Mouse (Mus musculus) MEL (cell line): ENCODE measurements around the gene Bmpr1a. TPM values are rescaled to one million over a fixed set of nuclear protein-coding genes. Genes with fewer than 3 reads are reported as not detected.

Experiments
- DNase-seq: peaks from one replicate; pipeline ENCODE4 v3.0.0; 2011; ENCODE audit warnings: low read depth, low spot score
- H3K27ac ChIP-seq: 2 replicates; pipeline ENCODE4 v1.5.1; 2012; ENCODE audit warnings: low read depth, mild to moderate bottlenecking, control low read depth, low read length, moderate library complexity; ENCODE audit not compliant: control insufficient read depth
- H3K27me3 ChIP-seq, 2 experiments: fragments of 150-350 bp in 1 of 2; sonication (generic) in 1 of 2; 2 replicates each; pipeline ENCODE4 v1.6.1; 2012; ENCODE audit warnings: low read length in 2 of 2, mild to moderate bottlenecking in 2 of 2, improper control_type of control experiment in 1 of 2, moderate library complexity in 1 of 2; ENCODE audit not compliant: insufficient read depth in 2 of 2, control insufficient read depth in 1 of 2
- H3K36me3 ChIP-seq, 2 experiments: 2 replicates each; pipeline ENCODE4 v1.6.1; 2012 to 2014; ENCODE audit warnings: low read length in 2 of 2, improper control_type of control experiment in 1 of 2, inconsistent platforms in 1 of 2, mild to moderate bottlenecking in 1 of 2; ENCODE audit not compliant: insufficient read depth in 2 of 2, control insufficient read depth in 1 of 2
- H3K4me1 ChIP-seq, 2 experiments: fragments of 150-350 bp in 1 of 2; sonication (generic) in 1 of 2; 2 replicates each; pipeline ENCODE4 v1.6.1; 2012; ENCODE audit warnings: low read length in 2 of 2, improper control_type of control experiment in 1 of 2, mild to moderate bottlenecking in 1 of 2; ENCODE audit not compliant: insufficient read depth in 2 of 2, control insufficient read depth in 1 of 2
- H3K4me3 ChIP-seq, 2 experiments: fragments of 150-350 bp in 1 of 2; sonication (generic) in 1 of 2; 2 replicates each; pipeline ENCODE4 v1.5.1; 2012; ENCODE audit warnings: low read depth in 2 of 2, low read length in 2 of 2, mild to moderate bottlenecking in 2 of 2, moderate library complexity in 2 of 2, control low read depth in 1 of 2, improper control_type of control experiment in 1 of 2; ENCODE audit not compliant: control insufficient read depth in 1 of 2, insufficient read depth in 1 of 2
- H3K79me2 ChIP-seq: 2 replicates; pipeline ENCODE4 v1.6.1; 2012; ENCODE audit warnings: mild to moderate bottlenecking, low read length, moderate library complexity; ENCODE audit not compliant: control insufficient read depth, poor library complexity, insufficient read depth
- H3K9ac ChIP-seq: 2 replicates; pipeline ENCODE4 v1.6.1; 2012; ENCODE audit warnings: low read depth, mild to moderate bottlenecking, control low read depth, low read length, moderate library complexity; ENCODE audit not compliant: control insufficient read depth, poor library complexity, severe bottlenecking
- H3K9me3 ChIP-seq: fragments of 150-350 bp; sonication (generic); replicated peaks from 2 replicates; pipeline ENCODE4 v1.6.1; 2012; ENCODE audit warnings: mild to moderate bottlenecking, low read length, improper control_type of control experiment, moderate library complexity; ENCODE audit not compliant: insufficient read depth
- EP300 ChIP-seq, 2 experiments: IDR thresholded peaks; 2 replicates each; pipeline ENCODE4 v1.6.1; 2011; ENCODE audit warnings: improper control_type of control experiment in 2 of 2, low read length in 2 of 2, low read depth in 1 of 2, mild to moderate bottlenecking in 1 of 2
- GABPA ChIP-seq: IDR thresholded peaks from 2 replicates; pipeline ENCODE4 v1.6.1; 2012; ENCODE audit warnings: low read depth, mild to moderate bottlenecking, inconsistent platforms, low read length, improper control_type of control experiment, moderate library complexity
- MAFK ChIP-seq: IDR thresholded peaks from 2 replicates; pipeline ENCODE4 v1.6.1; 2011; ENCODE audit warnings: low read depth, mild to moderate bottlenecking, low read length, improper control_type of control experiment, borderline replicate concordance
- MAX ChIP-seq: IDR thresholded peaks from 2 replicates; pipeline ENCODE4 v1.6.1; 2011; ENCODE audit warnings: low read length, improper control_type of control experiment
- MXI1 ChIP-seq: IDR thresholded peaks from 2 replicates; pipeline ENCODE4 v1.6.1; 2011; ENCODE audit warnings: mild to moderate bottlenecking, low read depth, low read length, improper control_type of control experiment
- MYC ChIP-seq: IDR thresholded peaks from 2 replicates; pipeline ENCODE4 v1.6.1; 2011; ENCODE audit warnings: low read depth, mild to moderate bottlenecking, low read length, improper control_type of control experiment, moderate library complexity
- NRF1 ChIP-seq: IDR thresholded peaks from 2 replicates; pipeline ENCODE4 v1.6.1; 2014; ENCODE audit warnings: low read depth, mild to moderate bottlenecking, inconsistent platforms, low read length, improper control_type of control experiment, moderate library complexity; ENCODE audit not compliant: poor library complexity, insufficient read depth, severe bottlenecking
- RCOR1 ChIP-seq: IDR thresholded peaks from 2 replicates; pipeline ENCODE4 v1.6.1; 2012; ENCODE audit warnings: low read depth, mild to moderate bottlenecking, inconsistent platforms, low read length, improper control_type of control experiment
- TAL1 ChIP-seq: IDR thresholded peaks from 2 replicates; pipeline ENCODE4 v1.6.1; 2012; ENCODE audit warnings: mild to moderate bottlenecking, inconsistent platforms, low read length, moderate library complexity, mixed read lengths
- TCF12 ChIP-seq: IDR thresholded peaks from 2 replicates; pipeline ENCODE4 v1.6.1; 2014; ENCODE audit warnings: low read depth, mild to moderate bottlenecking, inconsistent platforms, low read length, improper control_type of control experiment, moderate library complexity
- USF1 ChIP-seq: IDR thresholded peaks from 2 replicates; pipeline ENCODE4 v1.6.1; 2014; ENCODE audit warnings: low read depth, mild to moderate bottlenecking, inconsistent platforms, low read length, improper control_type of control experiment, moderate library complexity
- ZKSCAN1 ChIP-seq: IDR thresholded peaks from 2 replicates; pipeline ENCODE4 v1.6.1; 2012; ENCODE audit warnings: low read depth, mild to moderate bottlenecking, inconsistent platforms, low read length, improper control_type of control experiment, moderate library complexity
- ZMIZ1 ChIP-seq: IDR thresholded peaks from 2 replicates; pipeline ENCODE4 v1.6.1; 2012; ENCODE audit warnings: low read depth, mild to moderate bottlenecking, inconsistent platforms, low read length, improper control_type of control experiment, moderate library complexity
- ZNF384 ChIP-seq: IDR thresholded peaks from 2 replicates; pipeline ENCODE4 v1.6.1; 2012; ENCODE audit warnings: low read depth, mild to moderate bottlenecking, inconsistent platforms, low read length, improper control_type of control experiment
- polyA plus RNA-seq, 2 experiments: library from polyadenylated mRNA; stranded (reverse) in 1 of 2; unstranded in 1 of 2; fragments of >175 nt in 1 of 2; fragments of >200 nt in 1 of 2; gene quantifications; 2 replicates each; pipeline versions ENCODE4 v1.2.1 to v1.2.4; 2012; ENCODE audit warnings: low replicate concordance in 2 of 2, low read depth in 1 of 2; ENCODE audit not compliant: insufficient read length in 2 of 2, insufficient read depth in 1 of 2, missing spikeins in 1 of 2
- total RNA-seq: library from RNA; depleted of rRNA; stranded (reverse); fragments of 300-350 nt; gene quantifications from 2 replicates; pipeline ENCODE4 v1.2.3, GENCODE M21; 2012

Gene Bmpr1a
- total and polyA plus RNA-seq, 3 experiments: 3.1 TPM; not detected in 1

- no peaks in the 10 kb centered on the region for H3K9me3 ChIP-seq
- no peak for DNase-seq
- H3K9ac ChIP-seq: no peak overlapping the region
- TF ChIP-seq NRF1 (no peak), TAL1 (no peak), ZMIZ1 (no peak), TCF12 (no peak), USF1 (no peak), EP300 (IDR thresholded peaks at IDR 0.05; ENCODE audit: low read depth in 1 of 2, low read length in 2 of 2) (no peak), MAFK (no peak), RCOR1 (no peak), MYC (no peak), GABPA (no peak), ZNF384 (no peak), ZKSCAN1 (no peak)
- no peak overlapping the region for H3K4me3 ChIP-seq
- H3K79me2 ChIP-seq: no peaks in the 10 kb centered on the region
- no peak overlapping the region for H3K27ac ChIP-seq
- H3K36me3 ChIP-seq: no peaks in the 10 kb centered on the region; a peak in 1 of 4 replicates
- no peaks in the 10 kb centered on the region; a peak in 2 of 4 replicates for H3K27me3 ChIP-seq
- peaks cover 2 to 5% of the 10 kb centered on the region in 2 experiments; a peak in 3 of 4 replicates for H3K4me1 ChIP-seq
These were observed 8.8 kb upstream of the Bmpr1a start for GRCm38 (mm10) chr14:34511901-34512300.

GRCm38 (mm10) chr14:34508842-34509439, 5.8 kb upstream of the Bmpr1a start:
- no peaks in the 10 kb centered on the region; a peak in 1 of 4 replicates for H3K27me3 ChIP-seq
- peak; percentile 40 for DNase-seq
- H3K36me3 ChIP-seq: no peaks in the 10 kb centered on the region; a peak in 1 of 4 replicates
- no peaks in the 10 kb centered on the region for H3K79me2 ChIP-seq
- 0 out of 2 replicates have a peak, but pooled peaks have one; percentile 35 for TF ChIP-seq MXI1
- TF ChIP-seq MAX: peak; percentile 73
- no peak for TF ChIP-seq ZKSCAN1
- TF ChIP-seq, all 39 proteins: peak for 2
- H3K4me3 ChIP-seq: peak overlapping the region in 1 of 2 experiments; percentile 44; a peak in 3 of 4 replicates
- H3K9ac ChIP-seq: no peak overlapping the region
- peaks cover 2 to 5% of the 10 kb centered on the region in 2 experiments; a peak in 3 of 4 replicates for H3K4me1 ChIP-seq
- no peak overlapping the region for H3K27ac ChIP-seq
- no peaks in the 10 kb centered on the region for H3K9me3 ChIP-seq
